Mouse (Mus musculus) thymus, adult 2 months (tissue): ENCODE results near the gene Olfr1414.

Experiments used
- CTCF ChIP-seq: fragments of 200-500 bp; IDR thresholded peaks from 2 replicates; pipeline ENCODE4 v1.5.1; 2012; ENCODE audit warnings: mild to moderate bottlenecking, control low read depth, low read length, moderate library complexity, borderline replicate concordance; ENCODE audit not compliant: control insufficient read depth, poor library complexity, insufficient read depth; ENCODE audit errors: extremely low read depth
- POLR2A ChIP-seq: fragments of 200-500 bp; IDR thresholded peaks from 2 replicates; pipeline ENCODE4 v1.6.1; 2012; ENCODE audit warnings: mild to moderate bottlenecking, low read length, control low read depth, moderate library complexity; ENCODE audit not compliant: control insufficient read depth, poor library complexity, insufficient read depth; ENCODE audit errors: extremely low read depth

DNA sequence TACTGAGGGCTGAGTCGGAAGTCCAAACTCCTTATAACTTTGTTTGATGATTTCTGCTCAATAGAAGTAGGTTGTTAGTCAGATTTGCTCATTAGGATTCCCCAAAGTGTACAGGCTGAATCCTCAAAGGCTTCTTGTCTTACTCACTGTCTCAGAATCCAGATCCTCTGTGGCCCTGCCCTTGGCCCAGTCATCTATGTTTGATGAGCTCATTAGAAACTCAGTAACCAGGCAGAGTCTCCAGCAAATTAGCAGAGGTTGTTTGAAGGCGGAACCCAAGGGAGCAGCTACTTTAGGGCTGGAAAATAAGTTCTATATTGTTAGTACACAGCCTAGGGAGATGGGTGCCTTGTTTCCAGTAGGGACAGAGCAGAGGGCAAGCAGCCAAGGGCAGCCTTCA is 27.5 kb upstream of the Olfr1414 start:
- TF ChIP-seq CTCF (no peak), POLR2A (no peak)
